Mouse (Mus musculus) liver, postnatal 0 days (tissue): Measurements from ENCODE around the gene Dync1li2.

Experiments used
- CTCF ChIP-seq: sonication (generic); IDR thresholded peaks from 2 replicates; pipeline ENCODE4 v1.5.1; 2016; ENCODE audit warnings: antibody characterized with exemption, low read depth
- EP300 ChIP-seq: IDR thresholded peaks from 2 replicates; pipeline ENCODE4 v1.6.1; 2016; ENCODE audit warnings: antibody characterized with exemption, low read depth, mild to moderate bottlenecking

DNA sequence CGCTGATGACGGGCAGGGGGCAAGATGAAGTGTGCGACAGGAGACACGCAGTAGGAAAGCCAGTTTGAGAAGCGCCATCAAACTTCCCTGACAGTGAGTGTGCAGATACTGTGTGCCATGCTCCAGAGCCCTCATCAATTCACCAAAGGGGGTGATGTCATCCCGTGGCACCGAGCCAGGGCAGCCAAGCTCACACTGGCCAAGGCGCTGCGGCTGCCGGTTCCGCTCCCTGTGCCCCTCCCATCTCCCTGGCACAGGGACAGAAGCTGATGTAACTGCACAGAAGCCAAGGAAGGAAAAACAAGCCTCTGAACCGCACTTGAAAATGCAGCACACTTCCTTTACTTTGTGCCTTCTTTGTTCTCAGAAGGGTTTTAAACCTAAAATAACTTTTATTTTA, 6.8 kb downstream of the Dync1li2 start:
- TF ChIP-seq CTCF (no peak), EP300 (no peak)
